Mouse (Mus musculus) midbrain, postnatal 0 days (tissue): ENCODE results near the gene Adora2b. TPM values are rescaled to one million over a fixed set of nuclear protein-coding genes. Genes with fewer than 3 reads are reported as not detected.

ENCODE experiments used
- ATAC-seq: fragments of 200-750 bp; cut with Nextera tagmentation; 2 replicates; pipeline ENCODE4 v1.8.0; 2017; ENCODE audit warnings: moderate number of reproducible peaks, mild to moderate bottlenecking, moderate TSS enrichment, moderate library complexity; ENCODE audit not compliant: low FRiP score
- DNase-seq: peaks from one replicate; pipeline ENCODE4 v3.0.0-alpha.2; 2015; ENCODE audit warnings: low spot score
- H3K27ac ChIP-seq: fragments of 300-500 bp; sonication (generic); 2 replicates; pipeline ENCODE4 v1.5.1; 2014; ENCODE audit warnings: low read depth, mild to moderate bottlenecking, low read length, mixed read lengths
- H3K27me3 ChIP-seq: fragments of 300-500 bp; sonication (generic); 2 replicates; pipeline ENCODE4 v1.6.1; 2014; ENCODE audit warnings: low read length, control low read depth, mixed read lengths; ENCODE audit not compliant: insufficient read depth
- H3K36me3 ChIP-seq: fragments of 300-500 bp; sonication (generic); 2 replicates; pipeline ENCODE4 v1.6.1; 2014; ENCODE audit warnings: low read length, control low read depth, mixed read lengths; ENCODE audit not compliant: insufficient read depth
- H3K4me1 ChIP-seq: fragments of 300-500 bp; sonication (generic); 2 replicates; pipeline ENCODE4 v1.6.1; 2014; ENCODE audit warnings: mild to moderate bottlenecking, control low read depth, antibody characterized with exemption, low read length, mixed read lengths; ENCODE audit not compliant: insufficient read depth
- H3K4me2 ChIP-seq: fragments of 300-500 bp; sonication (generic); 2 replicates; pipeline ENCODE4 v1.6.1; 2014; ENCODE audit warnings: low read depth, mild to moderate bottlenecking, low read length, mixed read lengths; ENCODE audit not compliant: poor library complexity, severe bottlenecking
- H3K4me3 ChIP-seq: fragments of 300-500 bp; sonication (generic); 2 replicates; pipeline ENCODE4 v1.5.1; 2014; ENCODE audit warnings: low read depth, mild to moderate bottlenecking, low read length, moderate library complexity
- H3K9ac ChIP-seq: fragments of 300-500 bp; sonication (generic); replicated peaks from 2 replicates; pipeline ENCODE4 v1.6.1; 2014; ENCODE audit warnings: mild to moderate bottlenecking, low read length, moderate library complexity, mixed read lengths; ENCODE audit not compliant: poor library complexity, severe bottlenecking
- H3K9me3 ChIP-seq: fragments of 300-500 bp; sonication (generic); 2 replicates; pipeline ENCODE4 v1.6.1; 2016; ENCODE audit warnings: low read length, control low read depth
- CTCF ChIP-seq: IDR thresholded peaks from 2 replicates; pipeline ENCODE4 v1.5.1; 2016; ENCODE audit warnings: antibody characterized with exemption, mild to moderate bottlenecking
- WGBS: fragments of 180-500 bp; shearing (Covaris S2); extraction: QIAGEN DNeasy Blood & Tissue Kit; methylation state at CpG from one replicate; pipeline ENCODE4 v1.1.7; 2014; 5-methylcytosine and 5-hydroxymethylcytosine counted together
- polyA plus RNA-seq: library from polyadenylated mRNA; unstranded; fragments of >200 nt; fragmentation: Nextera tagmentation; extraction: Ambion mirVana; gene quantifications from 2 replicates; pipeline ENCODE4 v1.2.1, GENCODE M21; 2015
- total RNA-seq: library from RNA; depleted of rRNA; stranded (reverse); fragments of >200 nt; gene quantifications from 2 replicates; pipeline ENCODE4 v1.2.3, GENCODE M21; 2014

The Adora2b gene
- total and polyA plus RNA-seq, 2 experiments from 2014 or later: 5.8 to 6.0 TPM

GRCm38 (mm10) chr11:62268381-62268780 is 19.6 kb downstream of the Adora2b start:
- H3K9ac ChIP-seq: no peak overlapping the region
- H3K27ac ChIP-seq: no peak overlapping the region
- no peak overlapping the region for H3K4me3 ChIP-seq
- H3K36me3 ChIP-seq: no peaks in the 10 kb centered on the region
- TF ChIP-seq CTCF: no peak
- no peak overlapping the region for H3K4me2 ChIP-seq
- WGBS: 86% methylated on average over 8 of the region's 8 CpGs
- H3K4me1 ChIP-seq: no peaks in the 10 kb centered on the region
- peaks cover 6% of the 10 kb centered on the region for H3K27me3 ChIP-seq
- no peaks in the 10 kb centered on the region for H3K9me3 ChIP-seq
- no peak for ATAC-seq
- no peak for DNase-seq

- WGBS: 81% methylated on average over 12 of the region's 12 CpGs
- Histone ChIP-seq H3K27me3 (peaks cover 6% of the 10 kb centered on the region), H3K4me1 (no peaks in the 10 kb centered on the region)
These were observed 20.3 kb downstream of the Adora2b start for GRCm38 (mm10) chr11:62269097-62269496.

DNA sequence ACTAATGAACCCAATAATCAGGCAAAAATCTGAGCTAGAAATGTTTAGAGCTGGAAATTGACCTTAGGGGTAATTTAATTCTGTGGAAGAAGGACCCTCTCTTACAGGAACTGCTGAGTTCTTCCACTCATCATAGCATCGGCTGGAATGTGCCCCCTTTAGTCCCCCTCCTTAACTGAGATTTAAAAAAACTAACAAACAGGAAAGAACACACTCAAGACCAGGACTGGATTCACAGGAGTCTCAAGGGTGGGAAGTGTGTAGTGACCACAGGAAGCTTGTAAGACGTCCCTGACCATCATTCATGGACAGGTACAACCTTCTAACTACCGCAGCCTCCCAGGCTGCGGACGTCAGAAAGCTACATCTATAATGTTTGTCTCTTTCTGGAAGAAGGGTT is 22.1 kb downstream of the Adora2b start:
- Histone ChIP-seq H3K27me3 (no peaks in the 10 kb centered on the region), H3K27ac (no peak overlapping the region), H3K4me3 (no peak overlapping the region), H3K9ac (no peak overlapping the region), H3K4me2 (no peak overlapping the region), H3K9me3 (no peaks in the 10 kb centered on the region), H3K36me3 (no peaks in the 10 kb centered on the region), H3K4me1 (no peaks in the 10 kb centered on the region)
- 67% methylated on average over 5 of the region's 5 CpGs for WGBS
- DNase-seq: no peak
- no peak for TF ChIP-seq CTCF
- ATAC-seq: no peak

More at GRCm38 (mm10) chr11:62269097-62269496, 20.3 kb downstream of the Adora2b start:
- TF ChIP-seq CTCF: no peak
- H3K9ac ChIP-seq: no peak overlapping the region
- no peak overlapping the region for H3K27ac ChIP-seq
- no peak for ATAC-seq
- no peak for DNase-seq
- H3K9me3 ChIP-seq: no peaks in the 10 kb centered on the region
- no peaks in the 10 kb centered on the region for H3K36me3 ChIP-seq
- no peak overlapping the region for H3K4me2 ChIP-seq
- no peak overlapping the region for H3K4me3 ChIP-seq

- no peaks in the 10 kb centered on the region for H3K27me3 ChIP-seq
- H3K9me3 ChIP-seq: no peaks in the 10 kb centered on the region
- no peak overlapping the region for H3K4me3 ChIP-seq
- H3K4me2 ChIP-seq: no peak overlapping the region
- no peaks in the 10 kb centered on the region for H3K4me1 ChIP-seq
- no peak for TF ChIP-seq CTCF
- H3K27ac ChIP-seq: no peak overlapping the region
- no peak for ATAC-seq
- no peak for DNase-seq
- no peaks in the 10 kb centered on the region for H3K36me3 ChIP-seq
- H3K9ac ChIP-seq: no peak overlapping the region
- 67% methylated on average over 8 of the region's 8 CpGs for WGBS
These were observed 28.3 kb downstream of the Adora2b start for GRCm38 (mm10) chr11:62277086-62277485.

- ATAC-seq: no peak
- DNase-seq: peak; percentile 60
- no peaks in the 10 kb centered on the region for H3K27me3 ChIP-seq
- no peak overlapping the region for H3K27ac ChIP-seq
- 23% methylated on average over 5 of the region's 5 CpGs for WGBS
- H3K4me1 ChIP-seq: no peaks in the 10 kb centered on the region
- peak; percentile 87 for TF ChIP-seq CTCF
- no peak overlapping the region for H3K4me3 ChIP-seq
- no peaks in the 10 kb centered on the region for H3K9me3 ChIP-seq
- no peak overlapping the region for H3K9ac ChIP-seq
- peaks cover 2% of the 10 kb centered on the region; the same call in 1 of the 2 replicates for H3K36me3 ChIP-seq
- H3K4me2 ChIP-seq: no peak overlapping the region
These were observed 29.2 kb downstream of the Adora2b start for GRCm38 (mm10) chr11:62278027-62278426.

- H3K4me1 ChIP-seq: no peaks in the 10 kb centered on the region
- peak within 1 kb of the TSS; percentile 90 for H3K27ac ChIP-seq
- H3K9ac ChIP-seq: peak within 1 kb of the TSS; percentile 98
- peak within 1 kb of the TSS; percentile 95 for H3K4me3 ChIP-seq
- peaks cover 22% of the 10 kb centered on the region for H3K36me3 ChIP-seq
- H3K27me3 ChIP-seq: no peaks in the 10 kb centered on the region
- ATAC-seq: peak; percentile 97
- H3K4me2 ChIP-seq: peak within 1 kb of the TSS; percentile 60
- peak; percentile 88 for TF ChIP-seq CTCF
- DNase-seq: peak; percentile 93
- WGBS: under 1% methylated on average over 57 of the region's 68 CpGs
- H3K9me3 ChIP-seq: no peaks in the 10 kb centered on the region
These were observed 32.2 kb downstream of the Adora2b start, which contains the start of the genes Zswim7 and Ttc19 for GRCm38 (mm10) chr11:62280675-62281600. Gene Zswim7 (minus strand): TSS chr11:62281375. Gene Ttc19 (plus strand): TSS chr11:62281473.
